Mouse (Mus musculus) left cerebral cortex, adult 11 months (tissue): Measurements from ENCODE around the gene Jade1.

Source experiments
- DNase-seq: peaks from one replicate; pipeline ENCODE4 v3.0.0; 2022; ENCODE audit warnings: low spot score

Gene Jade1

DNA sequence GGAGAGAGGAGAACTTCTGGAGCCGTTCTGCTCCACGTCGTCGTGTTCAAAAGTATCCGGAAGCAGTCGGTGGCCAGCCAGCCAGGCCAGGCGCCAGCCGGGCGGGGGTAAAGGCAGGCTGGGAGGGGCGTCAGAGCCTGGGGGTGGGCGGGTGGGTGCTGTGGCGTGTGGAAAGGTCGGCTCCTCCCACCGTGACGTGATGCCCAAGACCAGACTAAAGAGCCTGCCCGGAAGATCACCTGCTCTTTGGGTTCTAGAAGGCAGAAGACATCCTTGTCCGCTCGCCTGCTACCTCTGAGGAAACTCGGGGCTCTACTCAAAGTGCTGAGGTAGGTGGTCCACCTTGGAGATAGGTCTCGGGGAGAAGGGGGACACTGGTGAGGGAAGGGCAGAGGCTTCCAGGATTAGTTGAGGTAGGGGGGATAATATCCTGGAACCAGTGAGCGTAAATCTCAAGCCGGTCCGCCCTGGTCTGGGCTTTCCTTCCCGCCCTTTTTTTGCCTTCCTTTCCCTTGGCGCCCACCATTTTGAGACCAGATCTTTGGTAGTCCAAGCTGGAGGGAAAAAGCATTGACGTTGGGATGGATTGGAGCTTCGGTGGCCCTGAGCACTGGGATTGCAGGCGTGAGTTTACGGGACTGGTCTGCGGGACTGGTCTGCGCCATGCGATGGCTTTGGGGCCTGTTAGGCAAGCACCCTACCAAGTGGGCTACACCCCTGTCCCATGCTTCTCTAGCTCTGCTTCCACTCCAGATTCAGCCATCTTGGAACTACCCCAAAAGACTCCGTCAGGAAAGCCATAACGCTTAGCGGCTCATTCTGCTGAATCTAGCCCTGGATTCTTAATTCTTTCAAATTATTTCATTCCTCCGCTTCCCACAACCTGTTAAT lies at the start of gene Jade1:
Jade1 (plus strand) TSS at position 241 of the 891 bp plus-strand sequence.
- no peak for DNase-seq

DNA sequence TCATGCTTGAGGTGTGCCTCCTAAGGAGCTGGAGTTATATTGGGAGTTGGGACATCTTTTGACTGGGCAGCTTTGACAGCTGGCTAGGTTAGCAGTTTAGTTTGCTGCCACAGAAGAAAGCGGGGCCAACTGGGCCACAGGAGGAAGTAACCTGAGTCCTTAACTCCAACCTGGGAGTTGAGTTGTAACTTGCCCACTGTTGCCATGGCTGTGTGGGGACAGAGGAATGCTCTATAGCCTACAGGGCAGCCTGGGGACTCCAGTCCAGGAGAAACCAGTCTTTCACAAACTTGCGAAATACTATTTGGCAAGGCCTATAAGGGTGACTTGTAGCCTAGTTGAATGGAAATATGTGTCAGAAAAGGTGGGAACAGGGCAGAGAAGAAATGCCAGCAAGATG lies 46.1 kb upstream of the Jade1 start:
- DNase-seq: no peak

DNA sequence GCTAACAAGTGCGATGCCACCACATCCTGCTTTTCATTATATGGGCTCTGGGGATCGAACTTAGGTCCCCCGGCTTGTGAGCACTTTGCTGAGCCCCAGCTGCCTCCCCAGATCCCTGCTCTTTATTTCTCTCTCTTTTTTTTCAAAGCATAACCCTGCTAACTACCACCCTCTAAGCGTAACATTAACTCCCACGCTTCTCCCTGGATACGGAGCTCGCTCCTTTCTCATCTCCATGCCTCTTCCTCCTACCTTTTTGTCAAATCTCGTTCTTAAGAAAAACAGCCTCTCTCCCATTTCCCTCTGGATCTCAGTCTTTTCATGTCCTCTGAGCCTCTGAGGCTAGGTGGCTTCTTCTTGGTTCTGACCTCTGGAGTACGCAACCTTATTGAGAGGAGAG lies 45.3 kb upstream of the Jade1 start:
- peak; percentile 28 for DNase-seq

DNA sequence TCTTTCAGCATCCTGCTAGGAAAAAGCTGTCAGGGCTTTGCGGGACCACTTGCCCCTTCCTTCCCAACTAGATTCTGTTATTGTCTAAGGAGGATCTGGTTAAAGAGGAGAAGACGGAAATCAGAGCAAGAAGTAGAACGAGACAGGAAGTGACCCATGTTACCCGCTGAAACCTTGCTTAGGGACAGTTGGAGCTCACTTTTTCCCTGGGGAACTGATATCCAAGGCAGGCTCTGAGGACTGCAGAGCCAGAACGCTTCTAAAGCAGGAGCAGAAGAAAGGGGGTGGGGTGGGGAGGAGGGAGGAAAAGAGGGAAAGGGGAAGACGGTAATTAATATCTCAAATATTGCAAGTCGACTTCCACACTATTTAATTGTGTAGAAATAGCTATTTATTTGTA lies 44.8 kb upstream of the Jade1 start:
- DNase-seq: no peak

DNA sequence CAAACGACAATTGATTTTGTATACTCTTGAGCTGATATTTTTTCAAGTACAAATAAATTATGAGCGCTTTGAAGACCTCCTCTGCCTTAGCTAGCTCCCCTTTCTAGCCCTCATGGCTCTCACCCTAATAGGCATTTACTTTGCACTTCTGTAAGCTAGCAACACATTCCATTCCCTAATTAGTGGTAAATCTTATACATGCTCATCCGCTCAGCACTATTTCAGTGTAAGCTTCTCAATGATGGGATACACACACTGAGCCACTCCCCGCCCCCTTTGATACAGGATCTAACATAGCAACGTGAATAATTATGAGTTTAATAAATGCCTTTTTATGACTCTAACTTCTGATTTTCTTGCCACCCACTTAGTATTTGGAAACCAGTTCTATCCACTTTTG lies 41.5 kb upstream of the Jade1 start:
- DNase-seq: no peak

DNA sequence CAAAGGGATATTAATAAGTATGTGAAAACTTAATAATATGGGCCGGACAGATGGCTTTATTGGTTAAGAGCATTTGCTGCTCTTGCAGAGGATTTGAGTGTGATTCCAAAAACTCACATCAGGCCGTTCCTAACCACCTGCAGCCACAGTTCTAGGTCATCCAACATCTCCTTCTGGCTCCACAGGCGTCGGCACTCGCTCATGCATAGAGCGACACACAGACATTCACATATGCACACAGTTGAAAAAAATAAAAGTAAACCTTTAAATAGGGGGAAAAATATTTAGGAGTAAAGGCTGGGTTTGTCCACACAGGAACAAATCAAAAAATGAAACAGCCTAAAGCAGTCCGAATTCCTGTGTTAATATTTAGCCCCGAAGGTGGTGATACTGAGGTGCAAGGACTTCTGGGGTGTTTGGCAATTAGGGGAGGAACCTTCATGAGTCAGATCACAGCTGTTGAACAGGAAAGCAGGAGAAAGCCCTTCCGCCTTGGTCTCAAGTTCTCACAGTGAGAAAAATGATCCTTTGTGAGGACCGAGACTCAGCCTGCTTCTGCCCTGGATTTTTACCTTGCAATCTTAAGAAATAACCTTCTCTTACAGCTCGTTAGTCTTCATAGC lies 40.7 kb upstream of the Jade1 start:
- DNase-seq: no peak

DNA sequence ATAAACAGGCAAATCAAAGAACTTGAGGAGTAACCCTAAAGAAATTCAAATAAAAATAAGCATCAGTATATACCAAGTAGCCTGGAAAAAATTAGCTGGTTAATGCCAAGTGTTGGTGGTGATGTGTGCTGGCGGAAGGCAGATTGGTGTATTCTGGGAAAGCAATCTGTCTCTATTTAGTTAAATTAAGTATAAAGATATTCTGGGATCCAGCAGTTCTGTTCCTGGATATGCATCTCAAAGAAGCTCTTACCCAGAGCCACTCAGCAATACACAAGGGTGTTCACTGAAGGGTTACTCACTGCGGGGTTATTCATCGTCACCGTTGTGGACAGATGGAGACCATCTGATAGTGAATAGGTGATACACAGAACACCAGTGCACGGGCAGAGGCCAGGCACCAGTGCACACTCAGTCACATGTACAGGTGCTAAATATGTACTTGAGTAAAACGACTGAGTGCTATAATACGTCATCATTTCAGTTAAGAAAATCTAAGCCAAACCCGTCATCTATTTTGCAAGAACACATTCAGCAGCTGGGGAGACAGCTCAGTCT lies 38.5 kb upstream of the Jade1 start:
- DNase-seq: no peak

DNA sequence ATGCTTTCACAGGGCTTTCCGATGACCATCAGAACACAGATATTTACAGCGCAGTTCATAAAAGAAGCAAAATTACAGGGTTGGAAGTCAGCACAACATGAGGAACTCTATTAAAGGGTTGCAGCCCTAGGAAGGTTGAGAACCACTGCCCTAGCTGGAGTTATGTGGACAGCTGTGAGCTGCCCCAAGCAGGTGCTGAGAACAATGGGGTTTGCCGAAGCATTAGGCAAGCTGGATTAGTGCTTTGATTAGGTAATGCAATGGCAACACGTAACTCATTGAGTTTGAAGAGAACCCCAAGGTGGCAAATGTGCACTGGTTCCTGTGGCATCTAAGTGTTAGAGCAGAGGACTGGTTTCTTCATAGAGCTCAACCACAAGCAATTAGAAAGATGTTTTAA lies 34.6 kb upstream of the Jade1 start:
- DNase-seq: no peak

DNA sequence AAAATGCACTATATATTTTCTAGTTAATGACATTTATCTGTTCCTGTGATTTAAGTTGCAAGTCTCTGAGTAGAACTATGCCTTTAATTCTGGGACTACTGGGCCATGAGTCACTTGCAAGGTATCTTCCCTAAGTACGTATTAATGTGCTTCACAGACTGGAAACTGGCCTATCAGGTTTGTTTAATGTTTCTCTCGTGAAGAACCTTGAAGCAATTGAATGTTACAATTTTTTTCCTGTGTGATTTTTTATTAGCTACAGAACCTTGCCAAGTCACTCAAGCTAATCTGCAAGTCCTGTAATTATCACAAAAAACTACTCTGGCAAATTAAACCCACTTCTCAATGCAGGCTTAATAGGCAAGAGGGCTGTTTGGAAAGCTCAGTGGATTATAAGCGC lies 33.8 kb upstream of the Jade1 start:
- DNase-seq: no peak

DNA sequence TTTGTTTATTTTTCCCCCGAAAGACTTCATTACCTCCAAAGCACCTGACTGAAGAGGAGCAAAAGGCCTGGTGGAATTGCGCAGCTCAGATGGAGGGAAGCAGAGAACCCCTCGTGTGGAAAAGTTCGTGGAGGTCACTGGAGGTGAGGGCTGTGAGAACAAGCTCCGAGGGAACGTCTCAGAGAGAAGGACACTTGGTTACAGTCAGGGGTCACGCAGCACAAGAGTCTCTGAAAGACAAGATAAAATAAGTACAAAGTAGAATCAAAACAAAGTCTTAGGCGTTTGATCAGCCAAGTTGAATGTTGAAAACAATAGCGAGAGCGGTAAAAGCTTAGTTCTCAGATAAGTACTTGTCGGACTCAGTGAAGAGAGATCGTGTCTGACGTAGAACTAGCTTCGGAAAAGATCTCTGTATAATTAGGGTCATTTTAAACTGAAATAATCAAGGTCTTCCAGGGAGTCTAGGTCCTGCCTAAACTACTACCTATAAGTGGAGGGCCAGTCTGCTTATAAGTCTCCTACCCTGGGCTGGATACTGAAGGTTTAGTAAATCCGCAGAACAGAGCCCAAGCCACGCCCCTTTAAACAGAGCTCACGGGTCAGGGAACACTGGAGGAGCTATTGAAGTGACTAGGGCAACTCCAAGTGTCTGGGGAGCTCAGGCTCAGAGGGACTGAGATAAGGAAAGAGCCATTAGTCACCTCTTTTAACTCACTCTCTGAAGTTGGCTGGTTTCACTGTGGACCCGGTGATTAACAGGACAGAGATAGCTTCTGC lies 33.1 kb upstream of the Jade1 start:
- DNase-seq: no peak

DNA sequence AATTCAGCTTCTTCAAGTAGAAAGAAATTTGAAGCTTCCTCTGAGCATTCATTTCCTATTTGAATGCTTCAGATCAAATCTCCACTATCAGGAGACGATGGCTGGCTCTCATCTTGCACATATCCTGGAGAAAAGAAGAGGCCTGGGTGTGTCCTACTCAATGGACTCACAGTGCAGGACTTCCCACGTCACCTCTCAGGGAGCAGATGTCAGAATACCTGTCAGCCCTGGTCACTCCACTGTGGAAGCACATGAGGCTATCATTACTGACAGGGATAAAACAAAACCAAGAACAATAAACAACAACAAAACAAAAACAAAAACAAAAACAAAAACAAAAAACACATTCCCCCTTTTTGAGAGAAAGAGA lies 32.5 kb upstream of the Jade1 start:
- no peak for DNase-seq

DNA sequence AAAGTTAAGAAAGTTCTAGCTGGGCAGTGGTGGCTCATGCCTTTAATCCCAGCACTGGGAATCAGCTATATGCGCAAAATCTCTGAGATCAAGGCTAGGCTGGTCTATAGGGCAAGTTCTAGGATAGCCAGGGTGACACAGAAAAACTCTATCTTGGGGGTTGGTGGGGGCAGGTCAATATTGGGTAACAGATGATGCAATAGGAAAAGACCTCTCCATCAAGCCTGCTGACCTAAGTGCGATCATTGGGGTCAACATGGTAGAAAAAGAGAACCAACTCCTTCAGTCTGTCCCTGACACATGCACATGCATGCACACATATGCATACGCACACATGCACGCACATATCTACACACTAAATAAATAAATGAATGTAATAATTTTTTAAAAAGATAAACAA lies 32.1 kb upstream of the Jade1 start:
- DNase-seq: no peak

DNA sequence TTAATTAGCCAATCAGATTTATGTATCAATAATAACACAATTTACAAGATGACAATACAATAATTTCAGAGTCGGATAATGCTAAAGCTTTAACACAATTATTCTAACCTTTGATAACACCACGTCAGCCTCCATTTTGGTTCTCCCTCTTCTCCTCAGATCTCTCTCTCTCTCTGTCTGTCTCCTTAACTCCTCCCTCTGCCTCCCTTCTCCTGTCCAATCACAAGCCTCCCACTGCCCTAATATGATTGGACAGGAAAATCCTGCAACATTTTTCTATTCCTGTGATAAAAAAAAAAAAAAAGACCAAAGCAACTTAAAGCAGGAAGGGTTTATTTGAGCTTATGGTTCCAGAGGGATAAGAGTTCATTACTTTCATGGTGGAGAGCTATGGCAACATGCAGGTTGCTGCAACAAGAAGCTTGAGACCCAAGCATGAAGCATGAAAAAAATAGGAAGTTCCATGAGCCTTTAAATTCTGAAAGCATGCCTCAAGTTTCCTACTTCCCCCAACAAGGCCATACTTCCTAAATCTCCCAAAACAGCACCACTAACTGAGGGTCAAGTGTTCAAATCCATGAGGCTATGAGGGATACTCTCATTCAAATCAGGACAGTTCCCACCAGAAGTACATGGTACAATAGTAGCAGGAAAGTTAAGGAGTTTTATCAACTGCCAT lies 27.1 kb upstream of the Jade1 start:
- no peak for DNase-seq

DNA sequence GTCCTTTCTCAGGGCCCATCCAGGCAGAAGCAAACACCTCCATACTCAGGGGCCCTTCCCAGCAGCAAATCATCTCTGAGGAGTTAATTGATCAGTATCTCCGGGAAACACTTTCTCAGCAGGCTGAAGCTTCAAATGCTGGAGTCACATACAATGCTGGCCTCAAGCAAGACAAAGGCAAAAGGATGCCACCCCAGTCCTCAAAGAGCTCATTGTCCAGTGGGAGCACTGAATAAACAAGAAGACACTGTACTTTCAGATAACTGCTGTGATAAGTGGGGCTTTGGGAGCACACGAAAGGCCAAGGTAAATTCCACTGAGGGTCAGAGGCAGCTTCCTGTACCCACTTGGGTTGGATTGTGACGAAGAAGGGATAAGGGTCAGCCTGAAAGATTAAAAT lies 25.4 kb upstream of the Jade1 start:
- no peak for DNase-seq

DNA sequence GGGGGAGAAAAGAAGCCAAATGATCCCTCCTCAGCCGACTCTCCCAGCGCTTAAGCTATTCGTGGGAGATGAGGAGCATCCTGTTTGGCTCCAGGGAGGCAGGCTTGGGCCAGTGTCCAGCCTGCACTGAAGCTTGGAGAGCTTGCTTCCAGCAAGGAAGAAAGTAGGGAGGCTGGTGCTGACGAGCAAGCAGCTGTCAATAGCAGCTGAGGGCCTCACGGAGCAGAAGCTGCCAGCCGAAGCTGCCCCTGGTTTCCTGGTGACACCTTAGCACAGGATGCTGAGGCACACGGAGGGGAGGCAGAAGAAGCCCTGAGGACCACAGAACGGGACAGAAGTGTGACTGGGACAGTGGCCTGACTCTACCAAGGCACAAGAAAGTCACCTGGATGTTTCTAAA lies 24.0 kb upstream of the Jade1 start:
- no peak for DNase-seq

DNA sequence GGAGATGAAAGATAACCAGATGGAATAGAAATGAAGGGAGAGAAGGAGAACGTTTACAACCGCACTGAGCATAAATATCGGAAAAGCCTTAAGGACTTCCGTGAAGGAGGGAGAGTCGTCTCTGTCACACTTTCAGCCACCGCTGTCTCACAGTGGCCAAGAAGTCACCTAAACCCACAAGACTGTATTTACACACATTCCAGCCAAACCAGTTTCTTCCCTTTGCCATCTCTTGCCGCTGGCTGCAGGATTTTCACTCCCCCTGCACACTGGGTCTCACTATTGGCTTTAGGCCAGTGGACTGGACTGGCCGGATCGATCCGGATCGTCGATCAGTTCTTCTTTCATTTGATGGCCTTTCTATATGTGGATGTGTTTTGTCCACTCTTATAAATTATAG lies 23.4 kb upstream of the Jade1 start:
- no peak for DNase-seq

DNA sequence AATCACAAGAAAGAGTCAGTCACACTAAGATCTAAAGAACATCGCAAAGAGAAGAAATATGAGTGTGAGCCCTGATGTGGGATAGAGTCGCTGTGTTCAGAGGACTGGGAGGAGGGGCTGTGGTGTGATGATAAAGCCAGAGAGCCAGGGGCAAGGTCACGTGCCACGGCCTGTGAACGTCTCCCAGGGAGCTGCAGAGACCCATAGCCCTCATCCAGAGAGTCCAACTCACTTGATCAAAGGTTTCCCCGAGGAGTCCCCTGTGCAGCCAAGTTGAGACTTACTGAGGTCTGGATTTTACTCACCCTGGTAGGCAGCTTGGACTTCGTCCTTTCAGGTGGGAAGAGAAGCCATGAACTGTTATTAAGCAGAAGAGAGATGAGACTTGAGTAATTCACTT lies 21.9 kb upstream of the Jade1 start:
- DNase-seq: no peak

DNA sequence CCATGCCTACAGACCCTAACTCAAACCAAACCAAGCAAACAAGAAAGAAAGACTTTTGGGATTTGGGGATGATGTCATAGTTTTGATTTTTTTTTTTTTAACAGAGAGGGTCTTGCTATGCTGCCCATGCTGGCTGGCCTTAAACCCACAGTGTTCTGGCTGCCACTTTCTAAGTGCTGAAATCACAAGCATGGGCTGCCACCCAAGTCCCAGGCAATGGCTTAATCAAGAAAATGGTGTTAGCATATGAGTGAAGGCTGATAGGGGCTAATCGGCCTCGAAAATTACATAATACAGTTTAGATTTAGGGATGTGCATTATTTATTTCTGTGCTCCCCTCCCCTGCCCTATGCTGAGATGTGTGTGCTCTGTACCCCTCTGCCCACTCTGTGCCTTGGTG lies 17.6 kb upstream of the Jade1 start:
- DNase-seq: no peak

DNA sequence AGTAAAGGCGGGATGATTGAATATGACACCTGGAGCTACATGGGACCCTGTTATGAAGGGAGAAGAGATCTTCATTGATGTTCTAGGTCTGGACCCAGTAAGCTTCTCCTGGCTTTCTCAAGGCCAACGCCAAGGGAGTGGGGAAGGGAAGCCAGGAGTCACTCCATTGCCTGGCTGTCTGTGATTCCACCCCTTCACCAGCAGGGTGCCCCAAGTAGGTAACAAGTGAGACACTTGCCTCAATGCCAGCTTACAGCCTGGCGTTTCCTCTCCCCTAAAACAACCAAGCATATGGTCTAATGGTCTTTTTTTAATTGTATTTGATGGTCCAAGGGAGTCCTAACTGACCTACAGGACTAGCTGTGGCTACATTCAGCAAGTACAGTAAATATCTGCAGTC lies 14.2 kb upstream of the Jade1 start:
- no peak for DNase-seq

DNA sequence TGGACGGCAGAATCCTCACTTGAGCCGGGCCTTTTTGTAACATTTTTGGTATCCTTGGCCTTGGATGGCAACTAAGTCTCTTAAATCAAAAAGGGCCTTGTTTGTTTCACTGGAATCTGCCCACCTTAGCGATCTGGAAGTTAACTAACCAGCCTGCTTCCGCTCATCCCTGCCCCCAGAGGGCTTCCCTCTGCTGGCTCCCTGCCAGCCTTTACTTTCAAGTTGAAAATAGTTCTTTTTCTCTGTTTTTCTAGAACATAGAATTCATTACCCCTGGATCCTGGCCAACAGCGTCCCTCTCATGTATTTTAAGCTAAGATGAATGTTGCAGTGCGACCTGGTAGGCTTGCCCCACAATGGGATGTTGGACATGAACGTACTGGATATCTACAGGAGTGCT lies 11.1 kb upstream of the Jade1 start:
- no peak for DNase-seq

DNA sequence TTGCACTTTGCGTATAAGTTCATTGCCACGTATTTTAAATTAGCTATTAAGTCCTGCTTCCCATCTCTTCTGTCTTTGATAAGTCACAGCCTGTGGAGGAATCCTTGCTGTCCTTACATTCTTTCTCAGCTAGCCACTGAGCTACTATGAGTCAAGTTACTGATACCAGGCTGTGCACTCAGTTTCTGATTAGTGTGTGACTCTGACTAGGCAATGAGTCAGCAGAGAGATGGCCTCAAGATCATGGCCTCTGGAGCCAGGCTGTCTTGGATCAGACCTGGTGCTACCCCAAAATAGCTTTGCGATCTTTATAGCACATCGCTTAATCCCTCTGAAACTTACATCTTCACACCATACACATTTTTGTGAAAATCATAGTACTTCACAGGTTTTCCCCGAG lies 8.2 kb upstream of the Jade1 start:
- no peak for DNase-seq

DNA sequence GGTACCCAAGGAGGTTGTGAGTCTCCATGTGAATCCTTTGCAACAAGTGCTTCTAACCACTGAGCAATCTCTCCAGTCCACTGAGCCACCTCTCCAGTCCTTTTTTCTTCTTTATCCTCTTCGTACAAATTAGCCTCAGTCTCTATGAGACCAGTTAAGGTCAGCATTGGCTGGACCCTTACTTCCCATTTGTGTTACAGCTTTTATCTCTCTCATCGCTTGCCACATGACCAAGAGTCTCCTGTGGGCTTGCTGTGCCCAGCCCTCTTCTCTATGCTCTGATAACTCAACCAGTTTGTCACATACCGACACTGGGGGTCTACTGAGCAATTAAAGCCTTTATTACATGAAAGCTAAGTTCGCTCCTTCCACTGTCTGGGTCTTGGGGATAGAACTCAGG lies 7.3 kb upstream of the Jade1 start:
- DNase-seq: no peak
